Mouse (Mus musculus): ENCODE data around the gene Pagr1a.

DNA sequence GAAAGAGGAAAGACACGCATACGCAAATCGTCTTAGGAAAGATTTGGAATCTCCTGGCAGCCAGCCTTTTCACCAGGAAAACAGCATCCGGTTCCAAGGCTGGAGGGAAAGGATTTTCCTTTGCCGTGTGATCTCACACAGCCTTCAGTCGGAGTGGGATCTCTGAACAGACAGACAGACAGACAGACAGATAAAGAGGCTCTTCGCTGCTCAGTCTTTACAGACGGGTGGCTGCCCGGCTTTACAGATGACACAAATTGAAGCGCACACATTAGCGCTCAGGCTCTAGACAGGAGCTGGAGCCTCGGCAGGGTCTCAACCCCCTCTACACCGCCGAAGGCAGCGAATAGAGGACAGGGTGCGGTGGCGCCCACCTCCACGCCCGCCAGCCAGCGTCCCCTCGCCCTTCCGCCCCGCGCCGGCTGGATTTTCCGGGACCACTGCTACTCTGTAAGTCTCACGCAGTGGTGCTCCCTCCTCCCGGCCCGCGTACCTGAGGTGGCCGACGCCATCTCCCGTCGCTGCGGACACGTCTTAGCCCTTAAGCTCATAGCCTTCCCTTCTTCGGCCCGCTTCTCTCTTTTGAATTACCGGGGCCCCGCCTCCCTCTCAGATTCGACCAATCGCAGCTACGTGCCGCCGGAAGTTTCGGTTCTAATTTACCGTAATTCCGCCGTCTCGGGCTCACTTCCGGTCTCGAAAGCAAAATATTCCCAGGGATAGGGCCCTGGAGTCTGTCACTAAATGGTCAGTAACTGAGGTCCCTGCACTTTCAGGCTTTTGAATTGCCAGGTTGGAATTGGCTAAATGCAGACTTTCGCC is 24.9 kb upstream of the Pagr1a start, which contains the start of gene Kif22:
- TF ChIP-seq CTCF (IDR thresholded peaks at IDR 0.05; ENCODE audit: low read depth) = no peak
- no peak for TF ChIP-seq EP300 (IDR thresholded peaks at IDR 0.05; ENCODE audit: low read depth)
